Mouse (Mus musculus) cerebellum, adult 2 months (tissue): ENCODE results near the gene Pgm5. TPM values are rescaled to one million over a fixed set of nuclear protein-coding genes. Genes with fewer than 3 reads are reported as not detected.

Experiments
- DNase-seq, 2 experiments: peaks; one replicate each; pipeline ENCODE4 v3.0.0; 2021
- H3K27ac ChIP-seq: fragments of 200-500 bp; 2 replicates; pipeline ENCODE4 v1.5.1; 2012; ENCODE audit warnings: low read length, control low read depth, inconsistent platforms; ENCODE audit not compliant: insufficient read depth
- H3K27me3 ChIP-seq: fragments of 200-500 bp; 2 replicates; pipeline ENCODE4 v1.6.1; 2012; ENCODE audit warnings: inconsistent platforms, mild to moderate bottlenecking, low read length, moderate library complexity; ENCODE audit not compliant: control insufficient read depth, insufficient read depth
- H3K4me1 ChIP-seq: fragments of 200-500 bp; 2 replicates; pipeline ENCODE4 v1.6.1; 2011; ENCODE audit warnings: low read length; ENCODE audit not compliant: control insufficient read depth, insufficient read depth
- H3K4me3 ChIP-seq: fragments of 200-500 bp; replicated peaks from 2 replicates; pipeline ENCODE3; 2011; ENCODE audit warnings: mild to moderate bottlenecking, low read depth, low read length, control low read depth; ENCODE audit not compliant: insufficient read depth
- CTCF ChIP-seq: fragments of 200-500 bp; IDR thresholded peaks from 2 replicates; pipeline ENCODE4 v1.5.1; 2011; ENCODE audit warnings: low read depth, mild to moderate bottlenecking, control low read depth, low read length, moderate library complexity, borderline replicate concordance; ENCODE audit not compliant: insufficient read depth
- POLR2A ChIP-seq: fragments of 200-500 bp; IDR thresholded peaks from 2 replicates; pipeline ENCODE4 v1.6.1; 2011; ENCODE audit warnings: low read length, control low read depth, borderline replicate concordance; ENCODE audit not compliant: insufficient read depth
- WGBS: fragments of 180-500 bp; shearing (Covaris S2); methylation state at CpG from one replicate; pipeline ENCODE4 v1.1.7; 2018; 5-methylcytosine and 5-hydroxymethylcytosine counted together
- polyA plus RNA-seq: library from polyadenylated mRNA; depleted of rRNA; stranded (reverse); fragments of >200 nt; gene quantifications from 2 replicates; pipeline ENCODE4 v1.2.3, GENCODE M21; 2012

The Pgm5 gene
- polyA plus RNA-seq, 1 experiment, result 3.8 TPM

- Histone ChIP-seq H3K27ac (no peak overlapping the region), H3K4me3 (no peak overlapping the region), H3K4me1 (no peaks in the 10 kb centered on the region), H3K27me3 (no peaks in the 10 kb centered on the region)
- TF ChIP-seq POLR2A (no peak), CTCF (no peak)
- no peak for DNase-seq
- WGBS, result 55% methylated on average over 7 of the region's 7 CpGs
Measured at GRCm38 (mm10) chr19:24812106-24812810, 49.4 kb downstream of the Pgm5 start.

GRCm38 (mm10) chr19:24811451-24811850, 50.2 kb downstream of the Pgm5 start:
- H3K4me1 ChIP-seq, result no peaks in the 10 kb centered on the region
- TF ChIP-seq POLR2A (no peak), CTCF (no peak)
- 72% methylated on average over 10 of the region's 10 CpGs for WGBS
- no peak overlapping the region for H3K4me3 ChIP-seq
- H3K27me3 ChIP-seq, result no peaks in the 10 kb centered on the region
- H3K27ac ChIP-seq, result no peak overlapping the region
- DNase-seq, result no peak

DNA sequence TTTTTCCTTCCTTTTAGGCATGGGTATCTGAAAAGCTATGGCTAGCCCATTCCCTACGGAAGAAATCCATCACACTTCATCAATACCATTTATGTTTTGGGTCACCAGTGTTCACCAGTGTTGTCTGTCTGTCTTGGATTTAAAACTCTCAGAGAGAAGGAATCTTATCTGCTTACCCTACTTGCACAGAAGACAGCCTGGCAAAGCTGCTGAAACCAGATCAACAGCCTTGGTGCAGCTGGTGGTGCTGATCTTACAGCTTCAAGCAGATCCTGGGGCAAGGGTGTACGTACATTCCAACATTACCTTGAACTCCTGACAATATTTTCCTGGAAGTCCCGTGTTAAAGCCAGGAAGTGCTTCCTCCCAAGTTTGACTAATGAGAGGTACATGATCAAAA, 55.6 kb downstream of the Pgm5 start:
- TF ChIP-seq CTCF, result no peak
- TF ChIP-seq POLR2A, result no peak
- no peaks in the 10 kb centered on the region for H3K4me1 ChIP-seq
- no peak overlapping the region for H3K4me3 ChIP-seq
- H3K27me3 ChIP-seq, result no peaks in the 10 kb centered on the region
- no peak overlapping the region for H3K27ac ChIP-seq
- WGBS, result 89% methylated on average over 3 of the region's 3 CpGs
- no peak for DNase-seq

- DNase-seq, result no peak
- TF ChIP-seq CTCF (no peak), POLR2A (no peak)
- WGBS, result 36% methylated on average over 9 of the region's 9 CpGs
- Histone ChIP-seq H3K4me1 (no peaks in the 10 kb centered on the region), H3K27ac (no peak overlapping the region), H3K4me3 (no peak overlapping the region), H3K27me3 (no peaks in the 10 kb centered on the region)
Measured at GRCm38 (mm10) chr19:24797606-24798005, 64.0 kb downstream of the Pgm5 start.

GRCm38 (mm10) chr19:24794350-24794749, 67.3 kb downstream of the Pgm5 start:
- WGBS, result 56% methylated on average over 6 of the region's 6 CpGs
- Histone ChIP-seq H3K27me3 (no peaks in the 10 kb centered on the region), H3K4me3 (no peak overlapping the region), H3K27ac (no peak overlapping the region), H3K4me1 (no peaks in the 10 kb centered on the region)
- TF ChIP-seq POLR2A (no peak), CTCF (no peak)
- DNase-seq, result no peak

DNA sequence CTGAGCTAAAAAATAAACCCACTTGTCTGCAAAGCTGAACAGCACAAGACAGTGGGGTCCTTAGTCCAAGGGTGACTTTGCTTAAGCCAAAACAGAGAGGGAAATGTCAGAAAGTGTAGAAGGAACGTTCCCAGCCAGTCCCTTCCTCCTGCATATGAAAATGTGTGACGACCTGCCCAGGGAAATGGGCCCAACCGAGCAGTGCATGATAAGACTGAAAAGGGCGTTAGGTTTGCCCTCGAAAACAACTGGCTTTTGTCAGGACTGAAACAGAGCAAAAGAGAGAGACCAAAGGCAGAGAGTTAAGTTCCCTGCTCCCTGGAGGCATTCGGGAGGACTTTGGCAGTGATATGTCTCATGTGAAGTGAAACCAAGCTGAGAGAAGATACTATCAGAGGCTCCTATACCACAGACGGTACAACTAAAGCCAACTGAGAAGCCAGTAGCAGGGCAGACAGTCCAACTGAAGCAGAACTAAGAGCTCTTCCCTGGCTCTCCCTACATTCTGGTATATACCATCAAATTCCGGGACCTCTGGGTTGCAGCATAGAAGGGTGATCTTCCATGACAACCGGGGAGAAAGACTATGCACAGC, 68.0 kb downstream of the Pgm5 start:
- TF ChIP-seq CTCF (no peak), POLR2A (no peak)
- Histone ChIP-seq H3K4me3 (no peak overlapping the region), H3K4me1 (no peaks in the 10 kb centered on the region), H3K27me3 (no peaks in the 10 kb centered on the region), H3K27ac (no peak overlapping the region)
- WGBS, result 75% methylated on average over 9 of the region's 9 CpGs
- no peak for DNase-seq

DNA sequence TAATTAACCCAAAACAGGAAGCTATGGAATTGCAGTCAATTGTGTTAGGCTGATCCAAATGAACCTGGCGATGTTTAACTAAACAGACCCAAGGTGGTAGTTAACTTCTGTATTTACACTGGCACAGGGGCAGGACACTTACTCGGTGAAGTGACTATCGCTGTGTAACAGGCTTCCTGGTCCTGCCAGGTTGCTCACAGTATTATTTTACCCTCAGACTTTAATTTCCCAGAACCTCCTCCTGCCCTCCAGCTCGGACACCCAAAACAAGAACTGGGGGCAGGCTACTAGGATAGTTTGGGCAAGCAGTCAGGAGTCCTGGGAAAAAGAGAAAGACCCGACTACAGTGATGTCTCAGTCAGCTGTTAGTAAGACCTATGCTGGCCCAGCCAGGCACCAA, 68.8 kb downstream of the Pgm5 start:
- H3K27me3 ChIP-seq, result no peaks in the 10 kb centered on the region
- H3K27ac ChIP-seq, result no peak overlapping the region
- H3K4me3 ChIP-seq, result no peak overlapping the region
- DNase-seq, result no peak
- TF ChIP-seq POLR2A, result no peak
- TF ChIP-seq CTCF, result no peak
- H3K4me1 ChIP-seq, result no peaks in the 10 kb centered on the region
- WGBS, result 91% methylated on average over 5 of the region's 5 CpGs

- WGBS, result 90% methylated on average over 8 of the region's 8 CpGs
- Histone ChIP-seq H3K27me3 (no peaks in the 10 kb centered on the region; the same call in 1 of the 2 replicates), H3K4me3 (no peak overlapping the region), H3K4me1 (no peaks in the 10 kb centered on the region), H3K27ac (no peak overlapping the region)
- DNase-seq, result no peak
- no peak for TF ChIP-seq POLR2A
- TF ChIP-seq CTCF, result no peak
Measured at GRCm38 (mm10) chr19:24785898-24786297, 75.8 kb downstream of the Pgm5 start.
